Mouse (Mus musculus) CH12F3 (cell line): Measurements from ENCODE around the gene Gjb3.

Source experiments
- in situ Hi-C: fragments of 300-500 bp; cut with MboI; formaldehyde crosslinking; loops from 2 replicates; pipeline ENCODE4 v1.14.3; 2020; ENCODE audit warnings: low sequenced_read_pairs

Gene Gjb3

DNA sequence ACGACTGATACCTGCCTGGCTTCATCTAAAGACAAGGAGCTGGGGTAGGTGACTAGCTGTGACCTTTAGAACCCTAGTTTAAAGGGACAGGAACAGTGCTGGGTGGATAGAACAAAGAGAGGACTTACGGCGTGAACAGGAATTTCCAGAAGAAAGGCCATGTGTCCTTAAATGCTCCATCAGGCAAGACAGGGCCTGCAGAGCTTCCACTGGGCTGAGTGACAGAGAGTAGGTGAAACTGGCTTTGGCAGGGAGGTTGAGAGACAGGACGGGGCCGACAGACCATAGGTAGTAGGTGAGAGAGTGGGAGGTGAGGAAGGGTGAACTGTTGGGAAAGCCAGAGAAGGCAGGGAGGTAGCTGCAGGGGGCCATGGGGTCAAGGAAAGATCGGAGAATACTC lies 10.7 kb upstream of the Gjb3 start:
- in situ Hi-C loops = no loop called here

- in situ Hi-C loops = no loop called here
Measured at GRCm38 (mm10) chr4:127337668-127338067, 7.0 kb upstream of the Gjb3 start.

DNA sequence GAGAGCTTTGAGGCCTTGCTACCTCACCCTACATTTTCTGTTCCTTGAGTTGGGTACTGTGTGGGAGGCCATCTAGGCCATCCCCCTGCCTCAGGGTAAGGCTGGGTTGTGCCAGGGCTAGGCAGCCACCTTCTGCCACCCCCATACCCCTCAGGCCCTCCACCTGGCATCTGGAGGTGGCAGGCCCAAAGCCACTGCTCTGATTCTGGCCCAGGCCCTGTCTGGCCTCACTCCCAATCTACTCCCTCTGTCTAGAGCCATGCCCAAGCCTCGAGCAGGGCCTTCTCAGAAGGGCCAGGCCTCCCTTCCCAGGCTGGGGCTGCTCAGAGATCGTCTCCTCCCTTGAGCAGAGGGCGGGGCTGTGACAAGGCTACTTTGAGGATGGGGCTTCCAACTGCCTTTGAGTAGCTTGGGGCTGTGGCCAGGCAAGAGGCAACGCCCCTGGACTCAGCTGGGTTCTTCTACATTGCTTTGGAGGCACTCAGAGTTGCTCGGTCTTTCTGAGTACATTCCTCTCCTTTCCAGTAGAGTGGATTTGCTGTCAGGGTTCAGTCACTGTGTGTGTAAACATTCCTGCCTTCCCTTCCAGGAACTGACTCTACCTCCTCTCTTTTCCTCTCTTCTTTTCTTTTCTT lies 4.3 kb upstream of the Gjb3 start:
- in situ Hi-C loops = no loop called here

GRCm38 (mm10) chr4:127331171-127331570 lies 527 bp upstream of the Gjb3 start:
- in situ Hi-C loops = no loop called here

DNA sequence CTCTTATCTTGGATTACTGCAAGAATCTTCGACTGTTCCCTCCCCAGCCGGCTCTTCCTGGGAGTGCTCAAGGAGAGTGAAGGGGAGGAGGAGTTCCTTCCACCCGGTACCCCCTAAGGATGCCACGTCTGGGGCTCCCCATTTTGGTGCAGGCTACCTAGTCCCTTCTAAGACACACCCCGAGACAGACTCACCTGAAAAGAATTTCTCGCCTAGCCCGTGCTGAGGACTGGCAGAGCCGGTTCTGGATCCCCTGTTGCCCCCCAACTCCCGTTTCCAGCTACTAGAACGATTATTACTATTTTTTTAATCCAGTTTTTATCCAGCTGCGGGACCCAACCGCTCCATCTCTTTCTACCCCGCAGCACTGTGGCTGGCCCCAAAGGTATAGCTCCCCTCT lies 893 bp downstream of the Gjb3 start:
- in situ Hi-C loops = no loop called here

GRCm38 (mm10) chr4:127329046-127329445 lies 1.6 kb downstream of the Gjb3 start:
- in situ Hi-C loops = no loop called here

- in situ Hi-C loops = no loop called here
Measured at GRCm38 (mm10) chr4:127328378-127328777, 2.3 kb downstream of the Gjb3 start.

DNA sequence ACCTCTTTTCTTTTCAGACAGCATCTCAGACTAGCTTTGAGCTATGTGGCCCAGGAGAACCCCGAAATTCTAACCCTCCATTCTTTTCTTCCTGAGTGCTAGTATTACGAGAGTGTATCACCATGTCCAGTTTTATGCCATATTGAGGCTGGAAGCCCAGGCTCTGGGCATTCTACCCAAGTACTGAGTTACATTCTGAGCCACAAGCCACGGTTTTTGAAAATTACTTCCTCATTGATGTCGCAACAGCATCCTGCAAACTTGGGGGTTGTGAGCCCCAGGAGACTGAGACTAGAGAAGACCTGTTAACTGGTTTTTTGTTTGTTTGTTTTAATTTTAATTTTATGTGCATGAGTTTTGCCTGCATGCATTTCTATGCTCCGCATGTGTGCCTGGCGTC lies 2.9 kb downstream of the Gjb3 start:
- in situ Hi-C loops = no loop called here

DNA sequence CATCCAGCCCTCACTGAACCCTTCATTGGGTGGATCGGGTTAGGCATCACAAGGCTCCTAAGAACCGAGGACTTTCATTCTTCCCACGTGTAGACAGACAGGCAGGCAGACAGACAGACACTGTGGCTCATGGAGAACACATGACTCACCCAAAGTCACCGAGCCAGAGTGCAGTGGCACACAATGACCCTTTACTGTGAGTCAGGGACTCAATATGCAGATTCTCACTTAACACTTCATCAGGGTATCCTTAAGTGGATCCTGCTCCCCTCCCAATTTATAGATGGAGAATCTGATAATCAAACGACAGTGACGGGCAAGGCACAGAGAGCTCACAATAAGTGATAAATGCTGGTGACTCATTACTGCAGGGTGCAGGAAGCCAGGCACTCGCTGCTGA lies 3.4 kb downstream of the Gjb3 start:
- in situ Hi-C loops = no loop called here

- in situ Hi-C loops = no loop called here
Measured at GRCm38 (mm10) chr4:127325276-127325675, 5.4 kb downstream of the Gjb3 start.

DNA sequence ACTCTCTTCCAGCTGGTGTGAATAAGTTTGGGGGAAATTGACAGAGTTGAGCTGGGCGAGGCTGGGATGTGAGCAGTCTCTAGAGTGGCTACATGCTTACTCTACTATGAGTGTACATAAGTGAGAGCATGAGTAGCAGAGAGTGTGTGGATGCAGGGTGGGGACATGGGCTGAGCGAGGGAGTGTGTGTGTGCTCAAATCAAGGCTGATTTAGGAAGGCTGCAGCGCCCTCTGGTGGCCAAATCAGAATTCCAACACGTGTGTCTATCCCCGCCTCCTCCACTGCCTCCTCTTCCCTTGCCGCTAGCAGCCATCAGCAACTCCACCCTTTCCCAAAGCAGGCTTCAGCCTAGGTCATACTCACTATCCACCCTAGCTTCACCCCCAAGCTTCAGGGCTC lies 5.9 kb downstream of the Gjb3 start:
- in situ Hi-C loops = no loop called here

- in situ Hi-C loops = no loop called here
Measured at GRCm38 (mm10) chr4:127324296-127324695, 6.3 kb downstream of the Gjb3 start.

DNA sequence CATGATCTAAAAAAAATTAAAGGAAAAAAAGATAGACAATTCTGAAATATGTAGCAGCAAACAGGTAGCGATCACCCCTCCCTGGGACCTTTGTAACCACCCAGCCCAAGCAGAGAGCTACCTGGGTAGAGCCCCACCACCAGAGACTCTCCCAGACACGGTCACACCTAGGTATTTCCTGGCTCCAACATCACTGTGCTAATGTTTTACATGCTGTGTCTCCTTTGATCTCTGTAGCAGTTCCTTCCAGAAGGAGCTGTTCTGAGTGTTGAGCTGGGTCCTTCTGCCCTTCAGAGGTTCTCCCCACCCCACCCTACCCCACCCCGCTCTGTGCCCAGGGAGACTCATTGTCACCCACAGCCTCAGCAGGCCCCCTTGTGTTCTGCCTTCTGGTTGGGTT lies 7.0 kb downstream of the Gjb3 start:
- in situ Hi-C loops = no loop called here

DNA sequence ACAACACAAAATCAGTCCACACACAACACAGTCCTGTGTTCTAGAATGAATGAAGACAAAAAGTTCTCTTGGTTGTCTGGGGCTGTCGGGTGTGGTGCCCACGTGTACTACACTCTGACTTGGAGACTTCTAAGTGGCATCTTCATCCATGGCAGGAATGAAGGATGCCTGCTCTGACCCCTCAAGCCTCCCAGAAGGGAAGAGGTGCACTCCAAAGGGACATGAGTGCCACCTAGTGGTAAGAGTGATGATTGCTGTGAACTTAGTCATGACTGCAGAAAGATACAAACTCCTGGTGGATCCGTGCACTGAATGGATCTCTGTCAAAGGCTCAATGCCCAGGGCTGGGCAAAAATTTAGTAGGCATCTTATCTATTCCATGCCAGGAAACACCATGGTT lies 11.0 kb downstream of the Gjb3 start:
- in situ Hi-C loops = loop anchor here (10.0 kb wide), 1 partner anchor 65 kb away; no protein-coding TSS in a partner anchor

- in situ Hi-C loops = loop anchor here (10.0 kb wide), 1 partner anchor 62 kb away; no protein-coding TSS in a partner anchor
Measured at GRCm38 (mm10) chr4:127317143-127317542, 13.5 kb downstream of the Gjb3 start.

GRCm38 (mm10) chr4:127315753-127316152 lies 14.9 kb downstream of the Gjb3 start:
- in situ Hi-C loops = loop anchor here (10.0 kb wide), 1 partner anchor 61 kb away; no protein-coding TSS in a partner anchor

DNA sequence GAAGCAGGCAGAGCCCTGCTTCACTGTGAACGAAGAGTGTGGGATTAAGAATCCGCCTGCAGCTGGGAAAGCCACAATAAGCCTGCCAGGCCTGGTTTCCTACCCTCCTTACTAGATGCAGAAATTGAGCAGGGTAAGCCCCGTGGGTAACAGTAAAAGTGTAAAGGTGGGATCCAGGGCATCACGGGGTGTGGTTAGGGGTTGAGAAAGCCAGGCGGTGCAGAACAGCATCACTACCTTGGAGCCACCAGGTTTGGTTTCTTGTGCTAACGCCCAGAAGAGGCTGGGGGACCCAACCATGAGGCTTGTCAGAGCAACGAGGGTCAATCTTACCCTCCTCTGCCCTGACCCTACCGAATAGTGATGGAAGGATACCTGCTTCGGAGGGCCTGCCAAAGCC lies 16.1 kb downstream of the Gjb3 start:
- in situ Hi-C loops = loop anchor here (10.0 kb wide), 1 partner anchor 60 kb away; no protein-coding TSS in a partner anchor

DNA sequence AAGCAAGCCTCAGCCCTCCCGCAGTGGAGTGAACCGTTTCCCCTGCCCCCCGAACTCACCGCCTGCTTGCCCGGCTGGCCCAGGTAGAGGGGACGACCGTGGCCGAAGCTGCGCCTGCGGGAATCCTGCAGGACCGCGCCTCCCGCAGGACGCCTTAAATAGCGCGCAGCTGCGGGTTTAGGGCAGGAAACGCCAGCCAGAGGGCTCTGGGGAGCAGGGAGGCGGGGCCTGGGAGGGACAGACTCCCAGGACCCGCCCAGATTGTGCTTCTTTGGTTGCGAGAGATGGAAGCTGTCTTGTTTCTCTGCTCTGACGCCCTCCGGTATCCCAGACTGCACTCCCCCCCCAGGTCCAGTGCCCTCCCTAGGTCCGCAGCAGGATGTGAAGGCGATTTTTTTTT lies 16.8 kb downstream of the Gjb3 start, which contains the start of gene Gja4:
Gene Gja4 (minus strand): TSS at position 179 of the 400 bp plus-strand sequence.
- in situ Hi-C loops = loop anchor here (10.0 kb wide), 1 partner anchor 59 kb away; no protein-coding TSS in a partner anchor

- in situ Hi-C loops = loop anchor here (10.0 kb wide), 1 partner anchor 58 kb away; no protein-coding TSS in a partner anchor
Measured at GRCm38 (mm10) chr4:127312349-127312748, 18.3 kb downstream of the Gjb3 start.

DNA sequence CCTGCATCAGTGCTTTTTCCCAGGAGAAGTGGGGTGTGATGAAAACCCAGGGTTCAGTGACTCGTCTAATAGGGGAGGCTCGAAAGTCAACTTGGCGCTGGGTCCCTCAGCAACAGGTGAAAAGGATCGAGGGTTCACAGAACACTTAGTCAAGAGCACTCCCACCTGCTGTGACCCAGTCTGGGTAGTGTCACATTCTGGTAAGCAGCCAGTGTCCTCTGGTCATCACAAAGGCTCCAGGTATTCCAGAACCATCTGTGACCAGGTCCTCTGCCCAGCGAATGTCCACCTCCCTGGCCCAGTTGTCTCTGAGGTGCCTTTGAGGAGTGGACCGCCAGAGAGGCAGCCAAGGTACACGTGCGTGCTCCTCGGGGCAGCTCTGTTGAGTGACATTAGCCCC lies 19.1 kb downstream of the Gjb3 start:
- in situ Hi-C loops = loop anchor here (10.0 kb wide), 1 partner anchor 57 kb away; no protein-coding TSS in a partner anchor

- in situ Hi-C loops = no loop called here
Measured at GRCm38 (mm10) chr4:127306915-127307314, 23.7 kb downstream of the Gjb3 start.

DNA sequence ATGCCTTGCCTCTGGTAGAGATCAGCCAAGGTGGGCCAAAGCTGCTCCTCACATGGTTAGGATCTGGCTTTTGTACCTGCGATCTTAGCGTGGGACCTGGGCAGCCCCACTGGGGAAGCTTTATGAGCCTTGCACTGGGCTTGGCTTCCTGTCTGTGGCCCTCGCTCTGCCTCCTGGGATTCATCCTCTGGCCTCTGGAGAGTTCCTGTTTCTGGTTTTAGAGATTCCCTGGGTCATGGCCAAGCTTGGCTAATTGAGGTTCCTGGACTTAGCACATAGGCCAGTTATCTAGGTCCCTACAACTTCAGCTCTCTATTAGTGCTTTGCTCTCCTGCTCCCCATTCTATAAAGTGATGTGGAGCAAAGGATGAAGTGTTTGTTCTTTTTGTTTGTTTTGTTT lies 26.8 kb downstream of the Gjb3 start:
- in situ Hi-C loops = no loop called here

- in situ Hi-C loops = no loop called here
Measured at GRCm38 (mm10) chr4:127300503-127300902, 30.1 kb downstream of the Gjb3 start.
